Mouse (Mus musculus): Measurements from ENCODE around the gene Gm49776.

GRCm38 (mm10) chr16:18289067-18289588 is 31.0 kb upstream of the Gm49776 start, which contains the start of gene Dgcr8:
- TF ChIP-seq CTCF (IDR thresholded peaks at IDR 0.05; ENCODE audit: insufficient read depth, low read depth, low read length) (no peak), POLR2A (IDR thresholded peaks at IDR 0.05; ENCODE audit: insufficient read depth, low read depth, low read length) (peak; percentile 80)
